In the genomic region with DNA sequence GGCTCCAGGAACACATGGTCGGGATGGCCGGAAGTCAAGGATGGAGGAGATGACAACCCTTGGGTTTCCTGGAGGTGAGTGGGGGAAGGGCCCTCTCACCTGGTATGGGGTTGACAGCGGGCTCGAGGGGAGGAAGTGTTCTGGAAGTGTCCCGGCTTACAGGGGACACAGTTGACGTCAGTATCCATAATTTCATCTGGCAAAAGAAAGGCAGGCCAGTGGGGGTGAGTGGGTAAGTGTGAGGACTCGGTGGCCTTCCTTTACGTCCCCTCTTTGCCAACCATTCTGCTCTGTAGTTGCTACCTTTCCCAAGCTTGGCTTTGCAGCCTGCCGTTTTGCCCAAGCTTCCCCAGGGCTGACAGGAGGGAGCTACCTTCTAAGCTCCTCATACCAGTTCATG, we compare ENCODE assay signal across 10 mouse cellular contexts. TPM values are rescaled to one million over a fixed set of nuclear protein-coding genes. Genes with fewer than 3 reads are reported as not detected.
DNase-seq lines count a peak whose midpoint lies in the region; ATAC-seq and TF ChIP-seq lines count a peak whose summit lies in the region.
"Had no signal": no experiment of that assay in that cellular context is flagged by ENCODE, and none has a peak within 500 bp of the region (broad histone marks: within the 10 kb centered on the region; RNA-seq: fewer than 3 reads in every experiment).

No protein-coding gene starts in this region.

- H3K36me3 ChIP-seq in lung, embryonic 14.5 days (ENCODE audit: insufficient read depth) = peaks cover 41% of the 10 kb centered on the region
- peaks cover 14% of the 10 kb centered on the region for H3K36me3 ChIP-seq in intestine, embryonic 16.5 days (ENCODE audit: control insufficient read depth, insufficient read depth, low read length)
- no peaks in the 10 kb centered on the region for H3K36me3 ChIP-seq in neural tube, embryonic 13.5 days

- H3K4me1 ChIP-seq in lung, embryonic 14.5 days (ENCODE audit: insufficient read depth) = peaks cover 17% of the 10 kb centered on the region
- peaks cover 27% of the 10 kb centered on the region for H3K4me1 ChIP-seq in intestine, embryonic 16.5 days (ENCODE audit: control insufficient read depth, insufficient read depth, low read length)
- H3K4me1 ChIP-seq in neural tube, embryonic 13.5 days (replicated peaks) = peaks cover 31% of the 10 kb centered on the region

- H3K4me3 ChIP-seq in gastrocnemius, adult 2 months = peak overlapping the region; percentile 78
- peak overlapping the region; percentile 70 for H3K4me3 ChIP-seq in lung, embryonic 14.5 days (ENCODE audit: low read depth, low read length)
- H3K4me3 ChIP-seq in intestine, embryonic 16.5 days (ENCODE audit: low read length) = peak overlapping the region; percentile 64
- H3K4me3 ChIP-seq in neural tube, embryonic 13.5 days = 0 out of 2 replicates have a peak overlapping the region, but pooled peaks have one; percentile 39

- DNase-seq in gastrocnemius, adult 2 months = no peak
- DNase-seq in gastrocnemius, postnatal 4 days (ENCODE audit: low spot score in 2 of 2) = no peak
- no peak for DNase-seq in lung, embryonic 14.5 days
- DNase-seq in lung, postnatal 36 days = no peak
- no peak for DNase-seq in cerebellum, postnatal 10 days
- no peak for DNase-seq in gastrocnemius, adult 18-20 months (ENCODE audit: low spot score)
- DNase-seq: gastrocnemius, postnatal 36 days had no signal

- peak overlapping the region; percentile 94 for H3K27ac ChIP-seq in gastrocnemius, adult 2 months
- 0 out of 2 replicates have a peak overlapping the region, but pooled peaks have one; percentile 33 for H3K27ac ChIP-seq in lung, embryonic 14.5 days (ENCODE audit: low read depth)
- no peak overlapping the region for H3K27ac ChIP-seq in intestine, embryonic 16.5 days (ENCODE audit: low read length)
- H3K27ac ChIP-seq in neural tube, embryonic 13.5 days (replicated peaks) = no peak overlapping the region

- no peak for TF ChIP-seq CTCF in gastrocnemius, adult 2 months (IDR thresholded peaks at IDR 0.05)
- no peak for TF ChIP-seq CTCF in lung, embryonic 14.5 days (IDR thresholded peaks at IDR 0.05; ENCODE audit: low read depth)

- peak overlapping the region; percentile 76 for H3K4me2 ChIP-seq in lung, embryonic 14.5 days
- H3K4me2 ChIP-seq in intestine, embryonic 16.5 days (ENCODE audit: low read depth, low read length) = peak overlapping the region; percentile 63
- peak overlapping the region; percentile 54 for H3K4me2 ChIP-seq in neural tube, embryonic 13.5 days

- H3K9ac ChIP-seq in lung, embryonic 14.5 days = peak overlapping the region; percentile 90
- peak overlapping the region; percentile 88 for H3K9ac ChIP-seq in intestine, embryonic 16.5 days (ENCODE audit: low read depth, low read length)
- H3K9ac ChIP-seq in neural tube, embryonic 13.5 days = no peak overlapping the region

- no peaks in the 10 kb centered on the region for H3K9me3 ChIP-seq in lung, embryonic 14.5 days (ENCODE audit: low read depth, low read length)
- H3K9me3 ChIP-seq in intestine, embryonic 16.5 days (ENCODE audit: control insufficient read depth, low read length) = no peaks in the 10 kb centered on the region
- no peaks in the 10 kb centered on the region for H3K9me3 ChIP-seq in neural tube, embryonic 13.5 days

- H3K27me3 ChIP-seq in lung, embryonic 14.5 days (ENCODE audit: insufficient read depth, low read length) = no peaks in the 10 kb centered on the region
- no peaks in the 10 kb centered on the region for H3K27me3 ChIP-seq in intestine, embryonic 16.5 days (replicated peaks; ENCODE audit: control insufficient read depth, insufficient read depth, low read length)
- 0 out of 2 replicates have a peak, but pooled peaks cover 4% of the 10 kb centered on the region for H3K27me3 ChIP-seq in neural tube, embryonic 13.5 days

- intact Hi-C loops in gastrocnemius, adult 2 months (cut with DNase I) = loop anchor here (2.0 kb wide), 1 partner anchor 37 kb away; a partner anchor contains a TSS

- 69% methylated on average over 9 of the region's 9 CpGs for WGBS in lung, embryonic 14.5 days
- WGBS in intestine, embryonic 16.5 days = 86% methylated on average over 9 of the region's 9 CpGs
- 88% methylated on average over 9 of the region's 9 CpGs for WGBS in neural tube, embryonic 13.5 days

- ATAC-seq in lung, embryonic 14.5 days (ENCODE audit: insufficient read depth) = no peak
- ATAC-seq in intestine, embryonic 16.5 days = no peak
- no peak for ATAC-seq in neural tube, embryonic 13.5 days (ENCODE audit: low read depth)

RNA-seq across cellular contexts. Expression of a gene that starts 1.5 kb away (rescaled TPM):
- 10 to 100 TPM; 20.3 to 21.2 TPM for total RNA-seq in gastrocnemius, adult 2 months (2021)
- 10 to 100 TPM; 43.8 to 48.0 TPM for total RNA-seq in gastrocnemius, postnatal 4 days (2021)
- 73.7 and 81.7 TPM in 2 replicates for polyA plus RNA-seq in lung, embryonic 14.5 days (2014; fragmentation: Nextera tagmentation; extraction: Ambion mirVana)
- 106 and 107 TPM in 2 replicates for polyA plus RNA-seq in intestine, embryonic 16.5 days (2015; fragmentation: Nextera tagmentation; extraction: Ambion mirVana)
- polyA plus RNA-seq in neural tube, embryonic 13.5 days (2015; fragmentation: Nextera tagmentation; extraction: Ambion mirVana) = 16.3 and 17.5 TPM in 2 replicates
- total RNA-seq in gastrocnemius, adult 18-20 months (2021) = 10 to 100 TPM; 15.3 to 17.7 TPM

RNA-seq across cellular contexts. Expression of a gene that starts 8.3 kb away (rescaled TPM):
- under 1 TPM; 0.10 to 0.14 TPM for total RNA-seq in gastrocnemius, adult 2 months (2021)
- under 1 TPM; 0.39 to 0.86 TPM for total RNA-seq in gastrocnemius, postnatal 4 days (2021)
- 1.8 and 2.2 TPM in 2 replicates for polyA plus RNA-seq in lung, embryonic 14.5 days (2014; fragmentation: Nextera tagmentation; extraction: Ambion mirVana)
- 5.0 and 7.6 TPM in 2 replicates for polyA plus RNA-seq in intestine, embryonic 16.5 days (2015; fragmentation: Nextera tagmentation; extraction: Ambion mirVana)
- polyA plus RNA-seq in neural tube, embryonic 13.5 days (2015; fragmentation: Nextera tagmentation; extraction: Ambion mirVana) = 0.36 and 0.63 TPM in 2 replicates
- total RNA-seq in gastrocnemius, adult 18-20 months (2021) = under 1 TPM; 0.19 to 0.25 TPM

RNA-seq across cellular contexts. Expression of a gene that starts 26.3 kb away (rescaled TPM):
- not detected for total RNA-seq in gastrocnemius, adult 2 months (2021)
- total RNA-seq in gastrocnemius, postnatal 4 days (2021) = not detected
- polyA plus RNA-seq in lung, embryonic 14.5 days (2014; fragmentation: Nextera tagmentation; extraction: Ambion mirVana) = 0.24 and 0.32 TPM in 2 replicates
- 0.09 and 0.17 TPM in 2 replicates for polyA plus RNA-seq in intestine, embryonic 16.5 days (2015; fragmentation: Nextera tagmentation; extraction: Ambion mirVana)
- polyA plus RNA-seq in neural tube, embryonic 13.5 days (2015; fragmentation: Nextera tagmentation; extraction: Ambion mirVana) = not detected in 2 replicates
- total RNA-seq in gastrocnemius, adult 18-20 months (2021) = not detected
- total RNA-seq: gastrocnemius, postnatal 36 days; left cerebral cortex, postnatal 36 days had no signal

RNA-seq across cellular contexts. Expression of a gene that starts 37.0 kb away (rescaled TPM):
- 10 to 100 TPM; 25.8 to 26.2 TPM for total RNA-seq in gastrocnemius, adult 2 months (2021)
- total RNA-seq in gastrocnemius, postnatal 4 days (2021) = 10 to 100 TPM; 59.8 to 60.1 TPM
- 82.5 and 83.3 TPM in 2 replicates for polyA plus RNA-seq in lung, embryonic 14.5 days (2014; fragmentation: Nextera tagmentation; extraction: Ambion mirVana)
- 90.0 and 95.3 TPM in 2 replicates for polyA plus RNA-seq in intestine, embryonic 16.5 days (2015; fragmentation: Nextera tagmentation; extraction: Ambion mirVana)
- polyA plus RNA-seq in neural tube, embryonic 13.5 days (2015; fragmentation: Nextera tagmentation; extraction: Ambion mirVana) = 17.5 and 21.5 TPM in 2 replicates
- 10 to 100 TPM; 16.6 to 24.9 TPM for total RNA-seq in gastrocnemius, adult 18-20 months (2021)

Comparison
In these comparisons a context has a peak if more than half of its experiments do, and no peak if none do; other contexts are left out.
1. H3K27ac ChIP-seq: peak in gastrocnemius, adult 2 months (single experiment) and lung, embryonic 14.5 days (single experiment); none in intestine, embryonic 16.5 days (single experiment) and neural tube, embryonic 13.5 days (single experiment).
2. Peak in every context shown above with its lines, with median percentiles within 50 percentile points of each other: H3K4me3 ChIP-seq and H3K4me2 ChIP-seq.